Mouse (Mus musculus): Measurements from ENCODE around the gene Gng12. TPM values are rescaled to one million over a fixed set of nuclear protein-coding genes. Genes with fewer than 3 reads are reported as not detected.

Gene Gng12
- polyA plus RNA-seq, 1 experiment = 91.5 TPM

DNA sequence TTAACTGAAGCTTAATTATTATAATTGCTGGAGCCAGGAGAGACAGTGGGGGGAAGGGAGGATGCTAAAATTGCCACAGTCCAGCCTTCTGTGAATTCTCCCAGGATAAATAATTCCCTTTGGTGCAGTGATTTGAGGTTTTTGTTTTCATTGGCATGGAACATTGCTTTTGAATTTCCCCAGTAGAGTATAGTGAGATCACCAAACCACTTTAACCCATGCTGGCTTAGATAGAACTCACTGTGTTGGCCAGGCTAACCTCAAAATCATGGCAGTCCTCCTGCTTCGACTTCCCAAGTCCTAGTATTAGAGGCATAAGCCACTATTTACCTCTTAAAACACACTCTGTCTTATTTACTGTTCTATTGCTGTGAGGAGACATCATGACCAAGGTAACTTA lies 17.2 kb downstream of the Gng12 start:
- Histone ChIP-seq H3K27ac (ENCODE audit: insufficient read depth, low read depth, low read length) (no peak overlapping the region), H3K4me1 (ENCODE audit: control insufficient read depth, insufficient read depth, low read length) (peaks cover 26% of the 10 kb centered on the region), H3K4me3 (ENCODE audit: insufficient read depth, low read length) (no peak overlapping the region)
- TF ChIP-seq POLR2A (IDR thresholded peaks at IDR 0.05; ENCODE audit: borderline replicate concordance, low read depth, low read length) (no peak), CTCF (IDR thresholded peaks at IDR 0.05; ENCODE audit: low read depth, low read length) (no peak)

DNA sequence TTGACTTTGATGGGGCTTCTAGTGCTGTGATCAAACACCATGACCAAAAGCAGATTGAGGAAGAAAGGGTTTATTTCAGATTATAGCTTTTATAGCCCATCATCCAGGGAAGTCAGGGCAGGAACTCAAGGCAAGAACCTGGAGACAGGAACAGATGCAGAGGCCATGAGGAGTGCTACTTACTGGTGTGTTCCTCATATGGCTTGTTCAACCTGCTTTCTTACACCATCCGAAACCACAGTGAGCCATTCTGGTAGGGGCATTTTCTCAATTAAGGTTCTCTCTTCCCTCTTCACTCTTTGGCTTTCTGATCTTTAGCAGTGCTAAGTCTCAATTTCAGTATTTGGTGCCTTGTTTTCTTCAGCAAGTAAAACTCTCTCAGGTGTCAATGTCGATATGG lies 19.4 kb downstream of the Gng12 start:
- TF ChIP-seq CTCF (IDR thresholded peaks at IDR 0.05; ENCODE audit: low read depth, low read length) = no peak
- no peak overlapping the region for H3K27ac ChIP-seq (ENCODE audit: insufficient read depth, low read depth, low read length)
- H3K4me3 ChIP-seq (ENCODE audit: insufficient read depth, low read length) = no peak overlapping the region
- H3K4me1 ChIP-seq (ENCODE audit: control insufficient read depth, insufficient read depth, low read length) = peaks cover 9% of the 10 kb centered on the region

DNA sequence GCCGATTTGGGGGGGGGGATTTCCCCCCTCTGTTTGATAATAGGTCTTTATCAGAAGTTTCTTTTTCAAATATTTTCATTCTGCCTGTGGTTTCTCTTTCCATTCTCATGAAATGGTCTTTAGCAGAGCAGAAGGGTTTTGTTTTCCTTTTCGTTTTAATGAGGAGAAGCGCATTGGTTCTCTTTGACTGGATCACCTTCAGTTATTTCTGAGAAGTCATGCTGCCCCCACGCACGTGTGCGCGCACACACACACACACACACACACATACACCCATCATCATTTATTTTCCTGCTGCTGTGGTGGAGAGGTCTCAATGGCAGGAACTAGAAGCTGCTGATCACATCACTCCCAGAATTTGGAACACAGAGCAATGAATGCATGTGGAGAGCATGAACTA lies 20.8 kb downstream of the Gng12 start:
- H3K27ac ChIP-seq (ENCODE audit: insufficient read depth, low read depth, low read length) = no peak overlapping the region
- H3K4me1 ChIP-seq (ENCODE audit: control insufficient read depth, insufficient read depth, low read length) = peaks cover 9% of the 10 kb centered on the region; the same call in 1 of the 2 replicates
- TF ChIP-seq POLR2A (IDR thresholded peaks at IDR 0.05; ENCODE audit: borderline replicate concordance, low read depth, low read length) = no peak
- H3K4me3 ChIP-seq (ENCODE audit: insufficient read depth, low read length) = no peak overlapping the region

DNA sequence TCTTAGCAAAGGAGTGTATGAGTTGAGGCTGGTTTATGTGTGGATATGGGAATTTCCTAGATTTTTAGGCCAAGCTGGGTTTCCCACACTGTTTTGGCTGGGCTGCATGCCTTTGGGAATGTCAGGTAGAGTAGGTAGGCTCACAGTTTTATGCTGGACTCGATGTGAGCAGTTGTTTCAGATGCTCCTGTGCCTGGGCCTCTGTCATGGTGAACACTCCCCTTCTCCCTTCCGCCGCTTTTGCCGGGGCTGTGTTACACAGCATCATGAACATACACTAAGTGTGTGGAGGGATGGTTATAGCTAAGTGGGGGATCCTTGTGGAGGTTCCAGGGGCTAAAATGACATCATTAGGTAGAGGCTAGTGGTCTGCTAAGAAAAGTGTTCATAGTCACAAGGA lies 24.6 kb downstream of the Gng12 start:
- no peak for TF ChIP-seq POLR2A (IDR thresholded peaks at IDR 0.05; ENCODE audit: borderline replicate concordance, low read depth, low read length)
- TF ChIP-seq CTCF (IDR thresholded peaks at IDR 0.05; ENCODE audit: low read depth, low read length) = no peak
- H3K27ac ChIP-seq (ENCODE audit: insufficient read depth, low read depth, low read length) = no peak overlapping the region
- H3K4me1 ChIP-seq (ENCODE audit: control insufficient read depth, insufficient read depth, low read length) = peaks cover 11% of the 10 kb centered on the region; the same call in 1 of the 2 replicates
- no peak overlapping the region for H3K4me3 ChIP-seq (ENCODE audit: insufficient read depth, low read length)

DNA sequence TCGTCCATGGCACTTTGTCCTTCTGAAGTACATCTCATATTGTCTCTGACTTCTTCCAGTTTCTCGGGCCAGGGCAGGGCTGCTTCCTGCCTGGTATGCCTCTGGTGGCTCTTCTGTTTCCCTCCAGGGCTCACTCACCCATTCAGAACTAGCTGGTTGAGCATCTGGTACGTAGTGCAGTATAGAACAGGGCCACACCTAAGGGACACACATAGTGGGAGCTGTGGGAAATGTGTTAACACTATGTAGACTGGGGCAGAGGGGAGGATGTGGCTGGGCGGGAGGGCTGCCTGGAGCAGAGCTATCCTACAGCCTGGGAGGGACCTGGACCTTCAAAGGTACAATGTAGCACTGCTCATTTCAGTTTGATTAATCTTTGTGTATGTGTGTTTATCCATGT lies 25.6 kb downstream of the Gng12 start:
- no peak overlapping the region for H3K27ac ChIP-seq (ENCODE audit: insufficient read depth, low read depth, low read length)
- peaks cover 15% of the 10 kb centered on the region for H3K4me1 ChIP-seq (ENCODE audit: control insufficient read depth, insufficient read depth, low read length)
- H3K4me3 ChIP-seq (ENCODE audit: insufficient read depth, low read length) = no peak overlapping the region
- TF ChIP-seq POLR2A (IDR thresholded peaks at IDR 0.05; ENCODE audit: borderline replicate concordance, low read depth, low read length) (no peak), CTCF (IDR thresholded peaks at IDR 0.05; ENCODE audit: low read depth, low read length) (no peak)

DNA sequence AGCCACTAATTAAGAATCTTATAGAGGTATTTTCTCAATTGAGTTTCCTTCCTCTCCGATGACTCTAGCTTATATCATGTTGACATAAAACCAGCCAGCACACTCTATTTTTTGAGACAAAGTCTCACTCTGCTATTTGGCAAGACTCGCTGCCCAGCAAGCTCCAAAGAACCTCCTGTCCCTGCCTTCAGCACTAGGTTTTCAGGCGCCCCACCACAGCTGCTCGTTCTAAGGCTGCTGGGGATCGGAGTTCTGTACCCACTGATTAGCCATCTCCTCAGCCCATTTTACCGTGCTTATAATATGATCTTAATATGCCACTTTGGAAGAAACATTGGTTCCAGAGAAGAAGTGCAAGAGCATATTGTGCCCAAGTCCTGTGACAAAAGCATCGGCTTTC lies 26.3 kb downstream of the Gng12 start:
- TF ChIP-seq POLR2A (IDR thresholded peaks at IDR 0.05; ENCODE audit: borderline replicate concordance, low read depth, low read length) = no peak
- no peak for TF ChIP-seq CTCF (IDR thresholded peaks at IDR 0.05; ENCODE audit: low read depth, low read length)
- Histone ChIP-seq H3K4me3 (ENCODE audit: insufficient read depth, low read length) (no peak overlapping the region), H3K27ac (ENCODE audit: insufficient read depth, low read depth, low read length) (no peak overlapping the region), H3K4me1 (ENCODE audit: control insufficient read depth, insufficient read depth, low read length) (peaks cover 21% of the 10 kb centered on the region)

DNA sequence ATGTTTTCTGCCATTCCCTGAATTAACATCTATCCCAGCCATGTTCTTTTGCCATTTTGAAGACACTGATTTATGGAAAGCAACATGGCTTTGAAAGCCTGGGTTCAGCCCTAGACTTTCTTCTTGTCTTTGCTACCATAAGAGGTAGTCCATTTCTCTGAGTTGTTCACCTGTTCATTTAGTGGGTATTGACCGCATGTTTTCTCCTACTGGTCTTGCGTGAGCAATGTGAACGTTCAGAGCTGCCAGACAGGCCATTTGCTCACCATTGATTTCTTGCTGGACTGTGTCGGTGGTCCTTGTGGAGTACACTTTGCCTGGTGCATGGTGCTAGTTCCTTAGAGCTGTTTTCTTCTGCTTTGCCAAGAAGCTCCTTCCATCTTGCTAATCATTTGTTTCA lies 27.7 kb downstream of the Gng12 start:
- Histone ChIP-seq H3K4me1 (ENCODE audit: control insufficient read depth, insufficient read depth, low read length) (peaks cover 27% of the 10 kb centered on the region), H3K27ac (ENCODE audit: insufficient read depth, low read depth, low read length) (no peak overlapping the region)

DNA sequence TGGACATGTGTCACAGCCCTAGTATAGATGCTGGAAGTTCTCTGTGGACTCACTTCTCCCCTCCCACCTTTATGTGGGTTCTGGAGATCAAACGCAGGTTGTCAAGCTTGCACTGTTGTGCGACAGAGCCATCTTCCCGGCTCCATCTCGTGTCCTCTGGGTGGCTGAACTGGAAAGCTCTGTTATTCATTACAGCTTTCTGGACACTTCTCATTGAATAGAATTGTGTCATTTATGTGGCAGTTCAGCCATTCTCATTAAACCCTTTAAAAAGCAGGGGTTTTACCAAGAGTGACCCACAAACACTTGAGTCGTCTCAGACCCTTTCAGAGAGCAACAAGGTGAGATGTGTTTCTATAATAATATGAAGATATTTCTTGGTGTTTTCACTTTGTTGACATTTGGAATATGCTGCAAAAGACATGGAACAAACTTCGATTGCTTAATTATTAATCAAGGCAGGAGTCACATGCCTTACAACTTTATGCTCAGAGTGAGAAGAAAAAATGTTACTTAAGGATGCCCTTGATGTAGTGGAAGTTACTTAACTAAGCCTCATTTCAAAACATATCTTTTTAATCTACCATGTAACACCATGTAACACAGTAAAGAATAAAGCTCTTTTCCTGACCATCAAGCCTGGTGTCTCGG lies 28.2 kb downstream of the Gng12 start:
- H3K4me1 ChIP-seq (ENCODE audit: control insufficient read depth, insufficient read depth, low read length) = peaks cover 31% of the 10 kb centered on the region
- no peak for TF ChIP-seq POLR2A (IDR thresholded peaks at IDR 0.05; ENCODE audit: borderline replicate concordance, low read depth, low read length)
- TF ChIP-seq CTCF (IDR thresholded peaks at IDR 0.05; ENCODE audit: low read depth, low read length) = no peak
- no peak overlapping the region for H3K27ac ChIP-seq (ENCODE audit: insufficient read depth, low read depth, low read length)
- H3K4me3 ChIP-seq (ENCODE audit: insufficient read depth, low read length) = no peak overlapping the region

More for the DNA sequence above, 27.7 kb downstream of the Gng12 start:
- no peak overlapping the region for H3K4me3 ChIP-seq (ENCODE audit: insufficient read depth, low read length)
- TF ChIP-seq CTCF (IDR thresholded peaks at IDR 0.05; ENCODE audit: low read depth, low read length) (no peak), POLR2A (IDR thresholded peaks at IDR 0.05; ENCODE audit: borderline replicate concordance, low read depth, low read length) (no peak)

DNA sequence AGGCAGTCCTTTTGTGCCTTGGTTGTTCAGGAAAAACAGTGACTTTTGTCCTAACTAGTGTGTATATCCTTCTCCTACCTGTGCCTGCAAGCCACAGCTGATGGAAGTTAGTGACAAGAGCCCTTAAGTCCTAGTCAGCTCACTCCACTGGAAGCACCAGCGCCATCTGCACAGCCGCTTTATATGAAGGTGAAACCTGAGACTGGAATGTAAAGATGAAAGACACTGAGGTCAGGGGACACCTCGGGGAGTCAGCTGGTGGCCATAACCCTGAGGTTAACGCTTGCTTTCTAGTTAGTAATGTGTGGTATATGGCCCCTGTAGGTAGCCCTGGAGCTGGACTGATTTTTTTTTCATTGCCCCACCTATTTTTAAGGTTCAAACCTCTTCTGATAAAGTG lies 30.1 kb downstream of the Gng12 start:
- Histone ChIP-seq H3K27ac (ENCODE audit: insufficient read depth, low read depth, low read length) (no peak overlapping the region), H3K4me1 (ENCODE audit: control insufficient read depth, insufficient read depth, low read length) (peaks cover 30% of the 10 kb centered on the region), H3K4me3 (ENCODE audit: insufficient read depth, low read length) (no peak overlapping the region)
- TF ChIP-seq POLR2A (IDR thresholded peaks at IDR 0.05; ENCODE audit: borderline replicate concordance, low read depth, low read length) (no peak), CTCF (IDR thresholded peaks at IDR 0.05; ENCODE audit: low read depth, low read length) (no peak)

DNA sequence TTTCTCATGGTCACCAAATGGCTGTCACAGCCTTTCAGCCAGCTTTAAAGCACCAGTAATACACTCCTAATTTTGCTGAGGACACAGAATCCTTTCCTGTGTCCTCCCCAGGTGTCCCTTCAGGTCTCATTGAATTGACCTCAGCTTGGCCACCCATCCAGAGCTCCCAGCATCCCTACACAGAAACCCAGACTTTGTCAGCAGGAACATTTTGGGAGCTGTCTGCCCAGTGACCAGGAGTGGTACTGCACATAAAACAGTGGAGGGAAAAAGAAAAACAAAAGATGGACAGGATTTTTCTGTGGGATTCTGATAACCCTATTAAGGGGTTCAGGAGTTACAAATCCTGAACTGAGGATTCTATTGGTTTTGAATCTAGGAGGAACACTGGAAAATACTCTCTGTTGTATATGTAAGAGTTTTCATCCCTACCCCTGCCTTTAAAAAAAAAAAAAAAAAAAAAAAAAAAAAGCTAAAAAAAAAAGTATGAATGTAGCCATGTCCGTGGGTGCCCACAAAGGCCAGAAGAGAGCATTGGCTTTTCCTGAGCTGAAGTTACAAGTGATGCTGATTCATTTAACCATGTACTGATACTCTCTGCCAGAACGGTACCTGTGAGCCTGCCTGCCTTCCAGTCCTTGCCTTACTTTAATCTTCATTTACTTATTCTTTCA lies 32.9 kb downstream of the Gng12 start:
- TF ChIP-seq POLR2A (IDR thresholded peaks at IDR 0.05; ENCODE audit: borderline replicate concordance, low read depth, low read length) = no peak
- no peak for TF ChIP-seq CTCF (IDR thresholded peaks at IDR 0.05; ENCODE audit: low read depth, low read length)
- Histone ChIP-seq H3K4me1 (ENCODE audit: control insufficient read depth, insufficient read depth, low read length) (peaks cover 28% of the 10 kb centered on the region), H3K4me3 (ENCODE audit: insufficient read depth, low read length) (no peak overlapping the region), H3K27ac (ENCODE audit: insufficient read depth, low read depth, low read length) (no peak overlapping the region)

Data from bone marrow macrophage, adult 2 months (primary cell).